Mouse (Mus musculus) forebrain, embryonic 15.5 days (tissue): Measurements from ENCODE around the gene Sh3d19. TPM values are rescaled to one million over a fixed set of nuclear protein-coding genes. Genes with fewer than 3 reads are reported as not detected.

ENCODE experiments used
- ATAC-seq: fragments of 200-750 bp; cut with Nextera tagmentation; replicated peaks from 2 replicates; pipeline ENCODE4 v1.8.0; 2017; ENCODE audit warnings: mild to moderate bottlenecking, moderate TSS enrichment, moderate library complexity
- H3K27ac ChIP-seq: fragments of 300-500 bp; sonication (generic); replicated peaks from 2 replicates; pipeline ENCODE4 v1.5.1; 2015; ENCODE audit warnings: mild to moderate bottlenecking, inconsistent platforms
- H3K27me3 ChIP-seq: fragments of 300-500 bp; sonication (generic); 2 replicates; pipeline ENCODE4 v1.6.1; 2015; ENCODE audit warnings: inconsistent platforms
- H3K36me3 ChIP-seq: fragments of 300-500 bp; sonication (generic); 2 replicates; pipeline ENCODE4 v1.6.1; 2015; ENCODE audit warnings: mild to moderate bottlenecking, inconsistent platforms
- H3K4me1 ChIP-seq: fragments of 300-500 bp; sonication (generic); 2 replicates; pipeline ENCODE4 v1.6.1; 2015; ENCODE audit warnings: inconsistent platforms
- H3K4me2 ChIP-seq: fragments of 300-500 bp; sonication (generic); replicated peaks from 2 replicates; pipeline ENCODE4 v1.6.1; 2015; ENCODE audit warnings: mild to moderate bottlenecking, inconsistent platforms
- H3K4me3 ChIP-seq: fragments of 300-500 bp; sonication (generic); 2 replicates; pipeline ENCODE4 v1.5.1; 2015; ENCODE audit warnings: mild to moderate bottlenecking, inconsistent platforms
- H3K9ac ChIP-seq: fragments of 300-500 bp; sonication (generic); replicated peaks from 2 replicates; pipeline ENCODE4 v1.6.1; 2015; ENCODE audit warnings: mild to moderate bottlenecking, inconsistent platforms
- H3K9me3 ChIP-seq: fragments of 300-500 bp; sonication (generic); 2 replicates; pipeline ENCODE4 v1.6.1; 2016; ENCODE audit warnings: inconsistent platforms
- WGBS: fragments of 180-500 bp; shearing (Covaris S2); methylation state at CpG from one replicate; pipeline ENCODE4 v1.1.7; 2015; ENCODE audit warnings: mixed read lengths; 5-methylcytosine and 5-hydroxymethylcytosine counted together
- polyA plus RNA-seq: library from polyadenylated mRNA; unstranded; fragments of >200 nt; fragmentation: Nextera tagmentation; extraction: Ambion mirVana; gene quantifications from 2 replicates; pipeline ENCODE4 v1.2.1, GENCODE M21; 2015

Gene Sh3d19
- 8.7 and 9.6 TPM in 2 replicates for polyA plus RNA-seq

DNA sequence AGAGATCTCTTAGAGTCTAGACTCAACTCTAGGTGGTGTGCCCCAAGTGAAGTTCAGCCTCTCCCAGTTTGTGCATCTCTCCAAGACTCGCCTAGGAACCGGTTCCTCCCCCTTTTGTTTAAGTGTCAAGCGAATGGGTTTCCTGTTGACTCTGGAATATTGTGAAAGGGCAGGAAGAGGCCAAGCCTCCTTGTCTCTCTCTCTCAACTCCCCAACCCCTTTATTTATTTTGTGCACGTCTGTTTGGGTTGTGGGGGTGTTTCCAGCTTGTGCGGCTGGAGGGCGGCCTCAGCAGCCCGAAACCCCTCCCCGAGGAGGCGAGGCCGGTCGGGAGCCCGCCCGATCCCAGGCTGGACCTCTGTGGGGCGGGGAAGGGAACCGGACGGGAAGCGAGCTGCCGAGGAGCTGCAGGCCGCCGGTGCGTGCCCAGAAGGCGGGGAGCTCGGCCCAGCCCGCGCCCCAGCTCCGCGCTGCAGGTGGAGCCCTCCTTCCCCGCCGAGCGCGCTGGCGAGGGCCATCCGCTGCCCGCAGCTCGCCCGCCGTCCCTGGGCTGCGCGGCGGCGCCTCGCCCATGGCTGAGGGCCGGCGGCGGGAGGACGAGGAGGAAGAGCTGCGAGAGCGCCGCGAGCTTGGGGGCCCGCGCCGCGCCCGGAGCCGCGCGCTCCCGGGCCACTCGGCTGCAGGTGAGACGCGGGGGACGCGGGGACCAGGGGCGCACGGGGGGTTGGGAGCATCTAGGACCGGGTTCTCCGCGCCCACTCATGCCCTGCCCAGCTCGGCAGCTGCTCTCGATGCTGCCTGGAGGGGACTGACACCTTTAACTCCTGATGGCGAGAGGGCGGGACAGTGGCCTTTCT is at the start of gene Sh3d19:
Sh3d19 (plus strand) TSS at position 368 of the 857 bp plus-strand sequence.
- H3K4me1 ChIP-seq = peaks cover 12% of the 10 kb centered on the region
- peak within 1 kb of the TSS; percentile 79 for H3K4me2 ChIP-seq

DNA sequence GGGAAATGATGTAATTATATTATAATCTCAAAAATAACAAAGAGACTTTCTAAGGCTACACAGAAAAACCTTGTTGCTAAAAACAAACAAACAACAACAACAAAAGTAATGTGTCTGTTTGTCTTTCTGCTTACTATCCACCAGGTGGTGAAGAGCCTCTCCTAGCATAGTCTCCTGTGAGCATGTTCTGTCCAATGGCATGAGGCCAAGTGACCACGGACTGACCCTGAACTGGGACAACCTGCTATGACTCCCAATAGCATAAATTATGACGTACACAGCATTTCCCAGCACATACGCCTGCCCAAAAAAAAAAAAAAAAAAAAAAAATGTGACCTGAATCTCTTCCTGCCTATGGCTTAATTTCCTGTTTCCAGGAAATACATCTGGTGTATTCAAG is 48.6 kb upstream of the Sh3d19 start:
- H3K4me3 ChIP-seq = no peak overlapping the region
- no peaks in the 10 kb centered on the region for H3K27me3 ChIP-seq
- H3K4me2 ChIP-seq = no peak overlapping the region
- H3K36me3 ChIP-seq = no peaks in the 10 kb centered on the region
- H3K9me3 ChIP-seq = no peaks in the 10 kb centered on the region
- WGBS = 74% methylated on average over 3 of the region's 3 CpGs
- no peak overlapping the region for H3K27ac ChIP-seq
- H3K9ac ChIP-seq = no peak overlapping the region
- H3K4me1 ChIP-seq = no peaks in the 10 kb centered on the region
- ATAC-seq = no peak

More for the DNA sequence above, at the start of gene Sh3d19:
- peak within 1 kb of the TSS; percentile 75 for H3K4me3 ChIP-seq
- WGBS = under 1% methylated on average over 68 of the region's 73 CpGs
- H3K9me3 ChIP-seq = no peaks in the 10 kb centered on the region
- H3K27me3 ChIP-seq = no peaks in the 10 kb centered on the region
- H3K9ac ChIP-seq = peak within 1 kb of the TSS; percentile 82
- no peaks in the 10 kb centered on the region for H3K36me3 ChIP-seq
- peak within 1 kb of the TSS; percentile 45 for H3K27ac ChIP-seq
- peak; percentile 90 for ATAC-seq

DNA sequence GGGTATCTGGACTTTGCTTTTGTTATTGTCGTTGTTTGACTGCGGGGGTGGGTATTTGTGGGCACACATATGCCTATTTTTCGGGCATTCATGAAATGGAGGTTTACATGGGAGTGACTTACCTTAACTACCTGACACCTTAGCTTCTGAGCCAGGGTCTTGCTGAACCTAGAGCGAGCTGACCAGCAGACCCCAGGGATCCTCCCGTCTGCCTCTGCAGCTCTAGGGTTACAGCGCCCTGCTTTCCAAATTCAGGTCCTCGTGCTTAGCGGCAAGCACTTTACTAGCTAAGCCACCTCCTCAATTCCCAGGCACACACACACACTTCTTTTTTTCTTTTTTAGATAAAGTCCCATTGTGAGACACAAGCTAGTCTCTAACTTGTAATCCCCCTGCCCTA is 47.6 kb upstream of the Sh3d19 start:
- ATAC-seq = no peak
- Histone ChIP-seq H3K4me3 (no peak overlapping the region), H3K9me3 (no peaks in the 10 kb centered on the region), H3K4me2 (no peak overlapping the region), H3K4me1 (no peaks in the 10 kb centered on the region), H3K36me3 (no peaks in the 10 kb centered on the region), H3K27ac (no peak overlapping the region), H3K9ac (no peak overlapping the region), H3K27me3 (no peaks in the 10 kb centered on the region)
- WGBS = 73% methylated on average over 8 of the region's 8 CpGs

DNA sequence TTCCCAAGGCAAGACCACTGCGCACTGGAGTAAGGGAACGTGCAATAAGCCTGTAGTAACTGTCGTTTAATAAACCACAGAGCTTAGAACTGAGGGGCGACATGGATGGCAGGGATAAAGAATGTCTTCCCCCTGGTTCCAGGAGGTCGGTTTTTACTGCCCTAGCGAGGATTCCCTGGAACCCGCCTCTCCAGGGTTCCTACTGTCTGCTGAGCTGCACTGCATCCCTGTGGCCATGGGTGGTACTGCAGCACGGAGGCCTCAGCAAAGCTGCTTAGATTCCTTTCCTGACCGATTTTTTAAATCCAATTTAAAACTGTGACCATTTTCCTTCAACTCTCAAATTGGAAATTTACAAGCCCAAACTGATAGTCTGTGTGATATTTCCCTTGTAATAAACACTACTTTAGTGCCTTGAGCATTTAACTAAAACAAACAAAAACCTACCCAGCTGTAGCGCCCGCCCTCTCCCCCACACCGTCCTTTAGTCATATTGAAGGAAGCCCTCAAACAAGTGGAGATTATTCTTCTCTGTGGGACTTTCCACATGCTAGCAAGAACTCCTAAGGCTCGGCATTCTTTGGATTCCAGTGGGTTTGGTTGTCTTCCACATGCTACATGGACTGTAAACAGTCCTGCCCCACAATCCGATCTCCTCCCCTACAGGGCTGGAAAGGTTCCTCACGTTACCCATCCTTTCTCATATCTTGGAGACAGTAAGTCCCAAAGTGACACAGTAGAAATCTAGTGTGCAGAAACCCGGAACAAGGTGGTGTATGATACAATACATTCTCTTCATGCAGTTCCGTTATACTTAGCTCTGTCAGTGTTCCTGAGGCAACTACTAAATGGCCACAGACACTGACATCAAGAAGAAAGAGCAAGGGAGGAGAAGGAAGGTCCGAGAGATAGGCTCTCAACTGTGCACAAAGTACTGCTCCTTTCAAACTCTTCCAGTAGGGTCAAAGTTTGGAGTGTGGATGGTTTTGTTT is 46.7 kb upstream of the Sh3d19 start:
- H3K4me3 ChIP-seq = no peak overlapping the region
- H3K4me2 ChIP-seq = 0 out of 2 replicates have a peak overlapping the region, but pooled peaks have one; percentile 24
- no peak overlapping the region for H3K9ac ChIP-seq
- no peaks in the 10 kb centered on the region for H3K36me3 ChIP-seq
- H3K4me1 ChIP-seq = no peaks in the 10 kb centered on the region
- H3K9me3 ChIP-seq = no peaks in the 10 kb centered on the region
- ATAC-seq = peak; percentile 81
- H3K27me3 ChIP-seq = no peaks in the 10 kb centered on the region
- WGBS = 50% methylated on average over 18 of the region's 18 CpGs
- no peak overlapping the region for H3K27ac ChIP-seq

DNA sequence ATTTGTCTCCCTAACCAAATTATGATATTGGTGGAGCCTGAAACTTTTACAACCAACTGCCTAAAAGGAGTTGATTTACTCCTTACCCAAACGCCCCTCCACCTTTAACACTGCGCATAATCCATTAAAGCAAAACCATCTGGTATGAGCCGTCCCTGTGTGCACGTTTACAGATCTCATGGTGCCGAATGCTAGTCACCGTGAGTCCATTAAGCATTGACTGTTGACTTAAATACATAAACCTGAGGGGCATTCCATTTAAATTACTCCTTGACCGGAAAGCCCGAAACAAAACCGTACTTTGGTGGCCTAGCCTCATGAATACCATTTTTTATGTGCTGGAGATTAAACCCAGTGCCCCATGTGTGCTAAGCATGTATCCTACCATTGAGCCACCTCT is 43.6 kb upstream of the Sh3d19 start:
- H3K36me3 ChIP-seq = no peaks in the 10 kb centered on the region
- ATAC-seq = no peak
- 84% methylated on average over 9 of the region's 9 CpGs for WGBS
- no peaks in the 10 kb centered on the region for H3K4me1 ChIP-seq
- H3K4me2 ChIP-seq = no peak overlapping the region
- H3K9me3 ChIP-seq = no peaks in the 10 kb centered on the region
- no peak overlapping the region for H3K27ac ChIP-seq
- no peak overlapping the region for H3K4me3 ChIP-seq
- H3K27me3 ChIP-seq = no peaks in the 10 kb centered on the region
- H3K9ac ChIP-seq = no peak overlapping the region

DNA sequence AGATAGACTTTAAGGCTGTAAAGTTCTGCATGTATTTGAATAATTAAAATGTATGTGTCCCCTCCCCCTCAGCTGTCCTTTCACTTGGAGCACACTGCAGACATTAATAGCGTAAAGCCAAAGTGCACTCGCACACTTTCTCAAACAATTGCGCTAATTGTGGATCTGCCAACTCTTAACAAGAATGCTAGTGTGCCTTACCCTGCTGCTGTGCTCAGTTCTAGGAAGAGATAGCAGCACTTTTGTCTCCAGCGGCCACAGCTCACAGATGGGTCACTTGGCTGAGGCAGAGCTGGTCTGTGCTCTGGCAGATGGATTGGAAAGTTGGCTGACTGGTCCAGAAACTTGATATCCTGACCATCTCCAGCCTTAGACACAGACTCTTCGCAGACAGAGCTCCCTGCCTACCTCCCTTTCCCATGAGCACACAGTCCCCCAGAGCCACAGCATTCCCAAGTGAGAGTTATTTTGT is 42.7 kb upstream of the Sh3d19 start:
- H3K4me3 ChIP-seq = no peak overlapping the region
- ATAC-seq = 0 out of 2 replicates have a peak, but pooled peaks have one; percentile 46
- no peak overlapping the region for H3K4me2 ChIP-seq
- no peaks in the 10 kb centered on the region for H3K9me3 ChIP-seq
- H3K36me3 ChIP-seq = no peaks in the 10 kb centered on the region
- H3K4me1 ChIP-seq = no peaks in the 10 kb centered on the region
- WGBS = 67% methylated on average over 5 of the region's 5 CpGs
- no peaks in the 10 kb centered on the region for H3K27me3 ChIP-seq
- no peak overlapping the region for H3K9ac ChIP-seq
- H3K27ac ChIP-seq = no peak overlapping the region

DNA sequence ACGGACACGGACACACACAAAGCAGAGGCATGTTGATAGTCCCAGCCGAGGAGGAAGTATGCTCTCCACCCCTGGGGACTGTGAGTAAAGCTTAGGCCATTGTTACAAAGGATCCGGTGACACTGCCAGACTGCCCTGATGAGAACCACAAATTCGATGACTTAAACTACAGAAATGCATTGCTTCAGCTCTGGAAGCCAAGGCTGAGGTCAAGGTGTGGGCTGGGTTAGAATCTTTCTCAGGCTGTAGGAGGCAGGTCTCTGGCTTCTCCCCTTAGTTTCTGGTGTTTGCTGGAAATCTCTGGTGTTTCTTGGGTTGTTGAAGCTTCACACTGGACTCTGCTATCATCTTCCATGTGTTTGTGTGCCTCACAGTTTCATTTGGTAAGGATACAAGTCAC is 41.2 kb upstream of the Sh3d19 start:
- no peak overlapping the region for H3K4me3 ChIP-seq
- no peaks in the 10 kb centered on the region for H3K9me3 ChIP-seq
- no peak overlapping the region for H3K9ac ChIP-seq
- H3K27ac ChIP-seq = no peak overlapping the region
- WGBS = 93% methylated on average over 5 of the region's 5 CpGs
- H3K36me3 ChIP-seq = no peaks in the 10 kb centered on the region
- no peak overlapping the region for H3K4me2 ChIP-seq
- no peak for ATAC-seq
- H3K27me3 ChIP-seq = no peaks in the 10 kb centered on the region
- H3K4me1 ChIP-seq = no peaks in the 10 kb centered on the region

DNA sequence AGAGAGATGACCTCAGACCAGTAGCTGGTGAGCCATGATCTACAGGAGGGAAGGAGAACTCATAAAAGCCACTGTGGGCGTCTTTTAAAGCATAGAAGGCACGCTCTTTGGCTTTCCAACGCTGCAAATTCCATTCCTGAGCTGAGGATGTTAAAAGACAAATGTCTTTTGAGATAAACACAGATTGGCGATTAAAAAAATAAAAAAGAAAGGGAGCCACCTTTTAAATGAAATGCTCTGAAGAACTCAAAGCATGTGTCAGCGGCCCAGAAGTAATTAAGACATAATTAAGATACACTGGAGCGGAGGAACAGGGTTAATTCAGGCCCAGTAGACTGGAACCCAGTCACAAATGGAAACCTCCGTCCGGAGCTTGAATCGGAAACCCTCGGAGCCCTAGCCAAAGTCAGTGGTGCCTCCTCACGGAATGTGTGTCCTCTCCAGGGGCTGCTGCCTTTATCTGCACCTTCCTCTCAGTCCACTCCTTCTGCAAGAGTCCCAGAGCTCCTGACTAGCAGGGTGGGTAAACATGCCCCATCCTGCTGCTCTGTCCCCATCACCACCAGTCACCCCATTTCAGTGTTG is 40.1 kb upstream of the Sh3d19 start:
- no peak for ATAC-seq
- Histone ChIP-seq H3K27me3 (no peaks in the 10 kb centered on the region), H3K27ac (no peak overlapping the region), H3K9ac (no peak overlapping the region), H3K4me3 (no peak overlapping the region), H3K4me1 (no peaks in the 10 kb centered on the region), H3K9me3 (no peaks in the 10 kb centered on the region), H3K36me3 (no peaks in the 10 kb centered on the region), H3K4me2 (no peak overlapping the region)
- WGBS = 21% methylated on average over 11 of the region's 11 CpGs

DNA sequence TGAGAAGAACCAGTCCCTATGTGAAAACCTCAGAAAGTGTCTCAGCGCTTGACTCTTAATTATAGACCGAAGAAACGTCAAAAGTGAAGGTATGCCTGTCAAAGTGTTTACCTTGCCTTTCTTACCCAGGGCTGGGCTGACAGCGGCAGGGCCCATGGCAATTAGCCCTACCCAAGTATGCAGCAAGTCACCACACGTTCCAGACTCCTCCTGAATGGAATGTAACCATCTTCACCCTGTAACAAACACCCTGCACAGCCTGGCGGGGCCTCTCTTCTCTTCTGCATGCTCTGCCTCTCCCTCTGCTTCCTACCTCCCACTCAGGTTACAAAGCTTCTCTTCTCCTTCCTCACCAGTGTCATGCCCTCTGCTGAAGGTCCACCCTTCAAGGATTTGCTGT is 39.0 kb upstream of the Sh3d19 start:
- Histone ChIP-seq H3K9me3 (no peaks in the 10 kb centered on the region), H3K27ac (no peak overlapping the region), H3K4me3 (no peak overlapping the region), H3K27me3 (no peaks in the 10 kb centered on the region), H3K36me3 (no peaks in the 10 kb centered on the region), H3K9ac (no peak overlapping the region), H3K4me2 (no peak overlapping the region), H3K4me1 (no peaks in the 10 kb centered on the region)
- WGBS = 79% methylated on average over 6 of the region's 6 CpGs
- ATAC-seq = no peak

DNA sequence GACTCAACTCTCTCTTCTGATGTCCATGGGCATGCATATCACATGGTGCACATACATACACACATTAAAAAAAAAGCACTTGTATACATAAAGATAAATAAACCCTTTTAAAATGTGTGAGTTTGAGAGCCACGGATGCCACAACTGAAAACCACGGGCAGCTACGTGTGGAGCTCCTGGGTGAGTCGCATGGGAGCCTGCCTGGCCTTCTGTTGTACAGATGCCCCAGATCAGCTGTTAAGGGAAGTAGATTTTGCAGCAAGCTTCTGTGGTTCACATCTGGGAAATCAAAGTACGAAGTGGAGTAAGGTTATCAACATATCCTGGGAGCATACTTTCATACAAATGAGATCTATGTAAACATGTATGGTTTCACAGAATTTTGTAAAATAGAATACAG is 37.3 kb upstream of the Sh3d19 start:
- no peak overlapping the region for H3K4me2 ChIP-seq
- 94% methylated on average over 5 of the region's 5 CpGs for WGBS
- H3K36me3 ChIP-seq = no peaks in the 10 kb centered on the region
- H3K9ac ChIP-seq = no peak overlapping the region
- no peaks in the 10 kb centered on the region for H3K9me3 ChIP-seq
- no peak for ATAC-seq
- no peak overlapping the region for H3K27ac ChIP-seq
- H3K4me3 ChIP-seq = no peak overlapping the region
- H3K4me1 ChIP-seq = no peaks in the 10 kb centered on the region
- no peaks in the 10 kb centered on the region for H3K27me3 ChIP-seq

DNA sequence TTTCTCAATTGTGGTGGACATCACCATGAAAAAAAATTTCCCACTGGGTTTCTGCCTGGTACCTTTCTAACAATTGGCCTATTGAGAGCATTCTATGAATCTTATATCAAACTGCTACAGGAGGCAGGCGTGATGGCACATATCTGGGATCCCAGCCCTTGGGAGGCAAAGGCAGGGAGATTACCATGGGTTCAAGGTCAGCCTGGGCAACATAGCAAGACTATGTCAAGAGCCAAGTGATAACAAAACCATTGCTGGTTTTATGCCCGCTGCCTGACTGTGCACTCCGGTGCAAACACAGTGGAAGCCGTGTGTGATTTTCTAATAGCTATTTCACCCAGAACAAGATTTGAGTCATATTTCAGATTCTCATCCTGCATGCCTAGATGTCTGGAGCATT is 20.0 kb upstream of the Sh3d19 start:
- H3K4me2 ChIP-seq = no peak overlapping the region
- no peaks in the 10 kb centered on the region for H3K27me3 ChIP-seq
- no peaks in the 10 kb centered on the region for H3K4me1 ChIP-seq
- no peak overlapping the region for H3K9ac ChIP-seq
- H3K36me3 ChIP-seq = no peaks in the 10 kb centered on the region
- H3K9me3 ChIP-seq = no peaks in the 10 kb centered on the region
- WGBS = 95% methylated on average over 4 of the region's 4 CpGs
- H3K27ac ChIP-seq = no peak overlapping the region
- ATAC-seq = no peak
- no peak overlapping the region for H3K4me3 ChIP-seq
